Mouse (Mus musculus) midbrain, embryonic 12.5 days (tissue): ENCODE results near the gene Olfr1418. TPM values are rescaled to one million over a fixed set of nuclear protein-coding genes. Genes with fewer than 3 reads are reported as not detected.

ENCODE experiments used
- ATAC-seq: fragments of 200-750 bp; cut with Nextera tagmentation; 2 replicates; pipeline ENCODE4 v1.8.0; 2017; ENCODE audit warnings: low read depth, moderate TSS enrichment, moderate library complexity; ENCODE audit not compliant: low FRiP score
- H3K27ac ChIP-seq: fragments of 300-500 bp; sonication (generic); replicated peaks from 2 replicates; pipeline ENCODE4 v1.5.1; 2016; ENCODE audit warnings: mild to moderate bottlenecking
- H3K27me3 ChIP-seq: fragments of 300-500 bp; sonication (generic); 2 replicates; pipeline ENCODE4 v1.6.1; 2016; ENCODE audit warnings: mild to moderate bottlenecking
- H3K36me3 ChIP-seq: fragments of 300-500 bp; sonication (generic); 2 replicates; pipeline ENCODE4 v1.6.1; 2016
- H3K4me1 ChIP-seq: fragments of 300-500 bp; sonication (generic); 2 replicates; pipeline ENCODE4 v1.6.1; 2016
- H3K4me2 ChIP-seq: fragments of 300-500 bp; sonication (generic); replicated peaks from 2 replicates; pipeline ENCODE4 v1.6.1; 2016; ENCODE audit warnings: mild to moderate bottlenecking, moderate library complexity
- H3K4me3 ChIP-seq: fragments of 300-500 bp; sonication (generic); 2 replicates; pipeline ENCODE4 v1.5.1; 2016; ENCODE audit warnings: mild to moderate bottlenecking
- H3K9ac ChIP-seq: fragments of 300-500 bp; sonication (generic); replicated peaks from 2 replicates; pipeline ENCODE4 v1.6.1; 2016; ENCODE audit warnings: mild to moderate bottlenecking, moderate library complexity
- H3K9me3 ChIP-seq: fragments of 300-500 bp; sonication (generic); 2 replicates; pipeline ENCODE4 v1.6.1; 2016; ENCODE audit warnings: mild to moderate bottlenecking
- WGBS: fragments of 180-500 bp; shearing (Covaris S2); methylation state at CpG from one replicate; pipeline ENCODE4 v1.1.7; 2016; 5-methylcytosine and 5-hydroxymethylcytosine counted together
- polyA plus RNA-seq: library from polyadenylated mRNA; unstranded; fragments of >200 nt; fragmentation: Nextera tagmentation; extraction: Ambion mirVana; gene quantifications from 2 replicates; pipeline ENCODE4 v1.2.1, GENCODE M21; 2016

Olfr1418 gene
- polyA plus RNA-seq, 1 experiment from 2014 or later, result not detected

- H3K4me3 ChIP-seq, result no peak overlapping the region
- WGBS, result 78% methylated on average over 2 of the region's 2 CpGs
- H3K9me3 ChIP-seq, result no peaks in the 10 kb centered on the region
- H3K27ac ChIP-seq, result no peak overlapping the region
- no peaks in the 10 kb centered on the region for H3K36me3 ChIP-seq
- no peaks in the 10 kb centered on the region for H3K27me3 ChIP-seq
- H3K4me2 ChIP-seq, result no peak overlapping the region
- peaks cover 31% of the 10 kb centered on the region for H3K4me1 ChIP-seq
- ATAC-seq, result no peak
- no peak overlapping the region for H3K9ac ChIP-seq
Measured at GRCm38 (mm10) chr19:11808452-11808851, 52.4 kb downstream of the Olfr1418 start.

- Histone ChIP-seq H3K4me2 (no peak overlapping the region), H3K27ac (no peak overlapping the region), H3K4me1 (peaks cover 27% of the 10 kb centered on the region), H3K9me3 (no peaks in the 10 kb centered on the region), H3K4me3 (no peak overlapping the region), H3K27me3 (no peaks in the 10 kb centered on the region), H3K36me3 (no peaks in the 10 kb centered on the region), H3K9ac (no peak overlapping the region)
- 38% methylated on average over 6 of the region's 6 CpGs for WGBS
- no peak for ATAC-seq
Measured at GRCm38 (mm10) chr19:11807822-11808221, 53.0 kb downstream of the Olfr1418 start.

DNA sequence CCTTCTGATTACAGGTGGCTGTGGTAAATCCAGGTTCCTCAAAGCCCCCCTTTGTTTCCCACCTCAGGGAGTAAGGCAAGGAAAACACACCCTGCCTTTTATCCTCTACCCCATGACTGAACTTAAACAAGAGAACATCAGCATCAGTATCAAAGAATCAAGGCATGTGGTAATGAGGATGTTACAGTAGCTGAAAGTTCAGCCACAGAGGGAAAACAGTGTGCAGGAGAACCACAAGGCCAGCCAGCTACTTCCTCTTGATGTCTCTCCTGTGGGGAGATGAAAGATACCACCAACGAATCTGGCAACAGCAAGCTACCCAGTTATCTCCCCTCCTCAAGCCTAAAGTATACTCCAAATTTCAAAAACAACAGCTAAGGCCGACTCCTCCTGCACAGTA is 53.6 kb downstream of the Olfr1418 start:
- ATAC-seq, result no peak
- Histone ChIP-seq H3K9me3 (no peaks in the 10 kb centered on the region), H3K4me1 (peaks cover 22% of the 10 kb centered on the region), H3K36me3 (no peaks in the 10 kb centered on the region), H3K27me3 (no peaks in the 10 kb centered on the region), H3K4me2 (no peak overlapping the region), H3K4me3 (no peak overlapping the region), H3K9ac (no peak overlapping the region), H3K27ac (no peak overlapping the region)
- 69% methylated on average over 2 of the region's 2 CpGs for WGBS

- H3K9me3 ChIP-seq, result no peaks in the 10 kb centered on the region
- H3K4me2 ChIP-seq, result no peak overlapping the region
- H3K4me1 ChIP-seq, result 0 out of 2 replicates have a peak, but pooled peaks cover 3% of the 10 kb centered on the region
- ATAC-seq, result no peak
- H3K36me3 ChIP-seq, result no peaks in the 10 kb centered on the region
- H3K27ac ChIP-seq, result no peak overlapping the region
- H3K4me3 ChIP-seq, result no peak overlapping the region
- no peak overlapping the region for H3K9ac ChIP-seq
- WGBS, result 86% methylated on average over 1 of the region's 1 CpGs
- no peaks in the 10 kb centered on the region for H3K27me3 ChIP-seq
Measured at GRCm38 (mm10) chr19:11804423-11804822, 56.4 kb downstream of the Olfr1418 start.

Other genes with a start within 250 kb of the Olfr1418 start
- gene Ms4a2, start 237.3 kb downstream of the Olfr1418 start, polyA plus RNA-seq, result not detected in 2 replicates
- not detected in 2 replicates for gene Ms4a3, start 220.2 kb downstream of the Olfr1418 start, polyA plus RNA-seq
- not detected in 2 replicates for gene Oosp2, start 200.5 kb downstream of the Olfr1418 start, polyA plus RNA-seq
- gene Oosp1, start 169.9 kb downstream of the Olfr1418 start, polyA plus RNA-seq, result not detected in 2 replicates
- gene Oosp3, start 164.0 kb downstream of the Olfr1418 start, polyA plus RNA-seq, result not detected in 2 replicates
- gene Gif, start 113.5 kb downstream of the Olfr1418 start, polyA plus RNA-seq, result not detected in 2 replicates
- 45.7 and 48.7 TPM in 2 replicates for gene Mrpl16, start 90.7 kb downstream of the Olfr1418 start, polyA plus RNA-seq
- 20.3 and 22.0 TPM in 2 replicates for gene Stx3, start 41.7 kb downstream of the Olfr1418 start, polyA plus RNA-seq
- gene Olfr1417, start 21.8 kb downstream of the Olfr1418 start, polyA plus RNA-seq, result not detected in 2 replicates
- gene Olfr1419, start 14.0 kb upstream of the Olfr1418 start, polyA plus RNA-seq, result not detected in 2 replicates
- gene Olfr1420, start 25.5 kb upstream of the Olfr1418 start, polyA plus RNA-seq, result not detected in 2 replicates
- gene Patl1, start 51.3 kb upstream of the Olfr1418 start, polyA plus RNA-seq, result 24.4 and 26.0 TPM in 2 replicates
- gene Osbp, start 104.9 kb upstream of the Olfr1418 start, polyA plus RNA-seq, result 4.7 and 5.0 TPM in 2 replicates
- gene Olfr1423, start 180.3 kb upstream of the Olfr1418 start, polyA plus RNA-seq, result 0.04 TPM in 1 of 2 replicates, not detected in the other
- not detected in 2 replicates for gene Olfr1424, start 201.6 kb upstream of the Olfr1418 start, polyA plus RNA-seq
- not detected in 2 replicates for gene Olfr1425, start 216.7 kb upstream of the Olfr1418 start, polyA plus RNA-seq
- gene Olfr1426, start 230.9 kb upstream of the Olfr1418 start, polyA plus RNA-seq, result not detected in 2 replicates
- gene Olfr1427, start 242.3 kb upstream of the Olfr1418 start, polyA plus RNA-seq, result not detected in 2 replicates